Mouse (Mus musculus) intestine, embryonic 14.5 days (tissue): ENCODE results near the gene Trio. TPM values are rescaled to one million over a fixed set of nuclear protein-coding genes. Genes with fewer than 3 reads are reported as not detected.

Experiments used
- ATAC-seq: fragments of 200-750 bp; cut with Nextera tagmentation; replicated peaks from 2 replicates; pipeline ENCODE4 v1.8.0; 2017; ENCODE audit warnings: low read depth, moderate number of reproducible peaks, moderate TSS enrichment, moderate library complexity; ENCODE audit not compliant: low FRiP score, low TSS enrichment
- DNase-seq: peaks from one replicate; pipeline ENCODE4 v3.0.0-alpha.2; 2018; ENCODE audit warnings: low spot score
- H3K27ac ChIP-seq: fragments of 300-500 bp; sonication (generic); 2 replicates; pipeline ENCODE4 v1.5.1; 2014; ENCODE audit warnings: low read depth, mild to moderate bottlenecking, control low read depth
- H3K27me3 ChIP-seq: fragments of 300-500 bp; sonication (generic); replicated peaks from 2 replicates; pipeline ENCODE4 v1.6.1; 2014; ENCODE audit warnings: low read length, control low read depth; ENCODE audit not compliant: control insufficient read depth, insufficient read depth
- H3K36me3 ChIP-seq: fragments of 300-500 bp; sonication (generic); 2 replicates; pipeline ENCODE4 v1.6.1; 2014; ENCODE audit warnings: low read length, control low read depth; ENCODE audit not compliant: control insufficient read depth, insufficient read depth
- H3K4me1 ChIP-seq: fragments of 300-500 bp; sonication (generic); replicated peaks from 2 replicates; pipeline ENCODE4 v1.6.1; 2014; ENCODE audit warnings: low read length, control low read depth, mixed read lengths; ENCODE audit not compliant: control insufficient read depth, insufficient read depth
- H3K4me2 ChIP-seq: fragments of 300-500 bp; sonication (generic); 2 replicates; pipeline ENCODE4 v1.6.1; 2014; ENCODE audit warnings: low read length
- H3K4me3 ChIP-seq: fragments of 300-500 bp; sonication (generic); 2 replicates; pipeline ENCODE4 v1.5.1; 2014; ENCODE audit warnings: low read depth, low read length, control low read depth, mixed read lengths
- H3K9ac ChIP-seq: fragments of 300-500 bp; sonication (generic); 2 replicates; pipeline ENCODE4 v1.6.1; 2014; ENCODE audit warnings: mild to moderate bottlenecking, low read length
- H3K9me3 ChIP-seq: fragments of 300-500 bp; sonication (generic); 2 replicates; pipeline ENCODE4 v1.6.1; 2016; ENCODE audit warnings: low read length, control low read depth; ENCODE audit not compliant: control insufficient read depth
- WGBS: fragments of 180-500 bp; shearing (Covaris S2); extraction: QIAGEN DNeasy Blood & Tissue Kit; methylation state at CpG from one replicate; pipeline ENCODE4 v1.1.7; 2014; 5-methylcytosine and 5-hydroxymethylcytosine counted together
- polyA plus RNA-seq: library from polyadenylated mRNA; unstranded; fragments of >200 nt; fragmentation: Nextera tagmentation; extraction: Ambion mirVana; gene quantifications from 2 replicates; pipeline ENCODE4 v1.2.1, GENCODE M21; 2014

Trio gene
- polyA plus RNA-seq, 1 experiment from 2014 or later = 34.7 TPM

GRCm38 (mm10) chr15:27693235-27693634, 332.4 kb downstream of the Trio start:
- Histone ChIP-seq H3K4me3 (no peak overlapping the region), H3K9ac (no peak overlapping the region), H3K27me3 (no peaks in the 10 kb centered on the region), H3K9me3 (no peaks in the 10 kb centered on the region), H3K4me1 (0 out of 2 replicates have a peak, but pooled peaks cover under 1% of the 10 kb centered on the region), H3K36me3 (no peaks in the 10 kb centered on the region), H3K27ac (no peak overlapping the region), H3K4me2 (no peak overlapping the region)
- ATAC-seq = no peak
- DNase-seq = no peak
- 84% methylated on average over 10 of the region's 10 CpGs for WGBS

GRCm38 (mm10) chr15:27692161-27692560, 333.5 kb downstream of the Trio start:
- H3K4me3 ChIP-seq = no peak overlapping the region
- WGBS = 87% methylated on average over 7 of the region's 7 CpGs
- 0 out of 2 replicates have a peak, but pooled peaks cover 3% of the 10 kb centered on the region for H3K4me1 ChIP-seq
- DNase-seq (no peak), ATAC-seq (no peak)
- H3K36me3 ChIP-seq = no peaks in the 10 kb centered on the region
- H3K27ac ChIP-seq = no peak overlapping the region
- H3K9ac ChIP-seq = no peak overlapping the region
- H3K4me2 ChIP-seq = no peak overlapping the region
- no peaks in the 10 kb centered on the region for H3K9me3 ChIP-seq
- no peaks in the 10 kb centered on the region for H3K27me3 ChIP-seq

GRCm38 (mm10) chr15:27691213-27691612, 334.4 kb downstream of the Trio start:
- H3K9ac ChIP-seq = no peak overlapping the region
- no peak for ATAC-seq
- 76% methylated on average over 7 of the region's 7 CpGs for WGBS
- H3K9me3 ChIP-seq = no peaks in the 10 kb centered on the region
- no peaks in the 10 kb centered on the region for H3K27me3 ChIP-seq
- no peak overlapping the region for H3K4me3 ChIP-seq
- no peak for DNase-seq
- no peak overlapping the region for H3K27ac ChIP-seq
- no peak overlapping the region for H3K4me2 ChIP-seq
- H3K4me1 ChIP-seq = 0 out of 2 replicates have a peak, but pooled peaks cover 3% of the 10 kb centered on the region
- no peaks in the 10 kb centered on the region for H3K36me3 ChIP-seq

- Histone ChIP-seq H3K9me3 (no peaks in the 10 kb centered on the region), H3K4me3 (no peak overlapping the region), H3K9ac (no peak overlapping the region), H3K27ac (no peak overlapping the region), H3K27me3 (no peaks in the 10 kb centered on the region), H3K4me1 (0 out of 2 replicates have a peak, but pooled peaks cover 3% of the 10 kb centered on the region), H3K36me3 (no peaks in the 10 kb centered on the region), H3K4me2 (no peak overlapping the region)
- DNase-seq (no peak), ATAC-seq (no peak)
- 58% methylated on average over 9 of the region's 9 CpGs for WGBS
These were observed 337.5 kb downstream of the Trio start for GRCm38 (mm10) chr15:27688041-27688651.

GRCm38 (mm10) chr15:27684813-27685212, 340.8 kb downstream of the Trio start:
- WGBS = 86% methylated on average over 7 of the region's 7 CpGs
- Histone ChIP-seq H3K4me3 (no peak overlapping the region), H3K27ac (no peak overlapping the region), H3K4me2 (no peak overlapping the region), H3K27me3 (no peaks in the 10 kb centered on the region), H3K9me3 (no peaks in the 10 kb centered on the region), H3K4me1 (peaks cover 11% of the 10 kb centered on the region; the same call in 1 of the 2 replicates), H3K9ac (no peak overlapping the region), H3K36me3 (no peaks in the 10 kb centered on the region)
- DNase-seq (no peak), ATAC-seq (no peak)

DNA sequence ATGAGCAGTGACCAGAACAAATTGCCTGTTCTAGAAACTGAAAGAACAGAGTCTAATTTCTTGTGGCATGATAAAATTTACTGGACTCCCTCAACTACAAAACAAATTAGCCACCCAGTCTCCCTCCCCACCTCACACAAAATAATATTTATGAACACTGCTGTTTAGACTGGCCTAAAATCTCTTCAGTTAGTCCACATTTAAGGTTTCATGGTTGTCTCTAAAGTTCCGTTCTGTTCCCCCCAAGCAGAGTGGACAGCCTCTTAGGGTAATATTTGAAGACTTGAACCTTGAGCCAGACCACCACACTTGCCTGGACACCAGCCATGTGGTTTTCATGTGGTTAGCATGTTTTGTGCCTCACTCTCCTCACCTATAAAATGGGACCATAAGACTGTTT, 342.4 kb downstream of the Trio start:
- H3K27me3 ChIP-seq = no peaks in the 10 kb centered on the region
- H3K4me1 ChIP-seq = peaks cover 11% of the 10 kb centered on the region; the same call in 1 of the 2 replicates
- no peaks in the 10 kb centered on the region for H3K36me3 ChIP-seq
- ATAC-seq (no peak), DNase-seq (no peak)
- no peak overlapping the region for H3K9ac ChIP-seq
- H3K4me2 ChIP-seq = no peak overlapping the region
- 64% methylated on average over 1 of the region's 1 CpGs for WGBS
- no peak overlapping the region for H3K27ac ChIP-seq
- H3K9me3 ChIP-seq = no peaks in the 10 kb centered on the region
- no peak overlapping the region for H3K4me3 ChIP-seq

GRCm38 (mm10) chr15:27682619-27683018, 343.0 kb downstream of the Trio start:
- Histone ChIP-seq H3K9ac (no peak overlapping the region), H3K4me2 (0 out of 2 replicates have a peak overlapping the region, but pooled peaks have one; percentile 20), H3K4me3 (no peak overlapping the region), H3K4me1 (peaks cover 9% of the 10 kb centered on the region; the same call in 1 of the 2 replicates), H3K9me3 (no peaks in the 10 kb centered on the region), H3K27ac (peak overlapping the region; percentile 40; the same call in 1 of the 2 replicates), H3K27me3 (no peaks in the 10 kb centered on the region), H3K36me3 (no peaks in the 10 kb centered on the region)
- DNase-seq = peak; percentile 61
- WGBS = 40% methylated on average over 9 of the region's 9 CpGs
- ATAC-seq = no peak

DNA sequence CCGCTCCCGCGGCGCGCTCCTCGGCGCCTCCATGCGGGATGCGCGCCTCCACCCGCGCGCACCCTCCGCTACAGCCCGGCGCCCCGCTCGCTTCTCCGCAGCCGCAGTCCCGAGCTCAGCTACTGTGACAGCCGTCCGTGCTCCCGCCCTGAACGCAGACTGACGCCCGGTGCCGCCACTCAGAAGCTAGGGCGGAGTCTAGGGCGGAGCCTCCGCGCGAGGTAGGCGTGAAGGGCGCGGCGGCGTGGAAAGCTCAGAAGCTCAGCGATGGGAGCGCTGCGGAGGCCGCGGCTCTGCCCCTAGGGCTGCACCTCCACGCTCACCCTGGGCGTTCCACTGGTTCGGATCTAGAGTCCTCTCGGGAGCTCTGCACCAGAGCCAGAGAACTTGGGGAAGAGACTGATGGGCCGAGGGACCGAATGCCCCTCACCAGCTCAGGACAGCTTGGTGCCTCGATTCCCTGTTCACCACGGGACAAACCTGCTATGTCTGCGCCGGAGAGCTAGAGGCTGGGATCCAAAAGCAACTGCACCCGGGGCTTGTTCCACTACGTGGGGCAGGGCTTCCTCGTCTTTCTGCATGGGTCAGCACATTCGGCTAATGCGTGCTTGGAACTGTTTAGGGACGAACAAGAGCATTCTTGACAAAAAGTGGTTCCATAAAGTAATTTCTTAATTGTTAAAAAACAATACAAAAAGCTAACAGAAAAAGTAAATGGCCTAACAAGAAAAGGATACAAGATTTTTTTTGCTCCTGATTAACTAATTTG, 344.0 kb downstream of the Trio start, which contains the start of gene Otulinl:
Otulinl (minus strand) TSS at position 161 of the 769 bp plus-strand sequence.
- DNase-seq (peak; percentile 97), ATAC-seq (peak; percentile 99)
- Histone ChIP-seq H3K9me3 (no peaks in the 10 kb centered on the region), H3K27me3 (no peaks in the 10 kb centered on the region), H3K36me3 (no peaks in the 10 kb centered on the region), H3K27ac (peak within 1 kb of the TSS; percentile 40; the same call in 1 of the 2 replicates), H3K4me2 (peak within 1 kb of the TSS; percentile 91), H3K9ac (peak within 1 kb of the TSS; percentile 58), H3K4me1 (peaks cover 9% of the 10 kb centered on the region; the same call in 1 of the 2 replicates), H3K4me3 (peak within 1 kb of the TSS; percentile 65)
- 2% methylated on average over 59 of the region's 59 CpGs for WGBS
